Mouse (Mus musculus) left cerebral cortex, adult 18-20 months (tissue): ENCODE results near the gene Epb41l4b. TPM values are rescaled to one million over a fixed set of nuclear protein-coding genes. Genes with fewer than 3 reads are reported as not detected.

Experiments used
- DNase-seq, 2 experiments: peaks; one replicate each; pipeline ENCODE4 v3.0.0; 2021 to 2022; ENCODE audit warnings: low spot score in 2 of 2, mixed read lengths in 1 of 2
- long read RNA-seq, 2 experiments: library from polyadenylated mRNA; stranded (forward); transcript quantifications; one replicate each; pipeline ENCODE4 v2.0.0; 2021
- total RNA-seq, 2 experiments: library from RNA; stranded (reverse); gene quantifications; 2 replicates each; pipeline ENCODE4 v1.2.3; 2021

Gene Epb41l4b
- 10 to 100 TPM; 38.0 to 39.5 TPM for total RNA-seq
- long read RNA-seq, experiment 1, full-length matches to known transcripts, result 6 of 16 reads
- long read RNA-seq, experiment 1, partial matches to known transcripts, result 0 of 16 reads
- long read RNA-seq, experiment 1, other reads (novel, unspliced or antisense), result 10 of 16 reads
- long read RNA-seq, experiment 2, full-length matches to known transcripts, result 1 of 4 reads
- long read RNA-seq, experiment 2, partial matches to known transcripts, result 1 of 4 reads
- long read RNA-seq, experiment 2, other reads (novel, unspliced or antisense), result 2 of 4 reads

GRCm38 (mm10) chr4:57143026-57143937 is at the start of gene Epb41l4b:
Gene Epb41l4b, minus strand, starts transcription at chr4:57143437.
- peak; percentile 83 to 84 for DNase-seq

- no peak for DNase-seq
Measured at GRCm38 (mm10) chr4:57191543-57192283, 48.5 kb upstream of the Epb41l4b start.

GRCm38 (mm10) chr4:57189881-57190280 is 46.6 kb upstream of the Epb41l4b start:
- no peak for DNase-seq

GRCm38 (mm10) chr4:57186035-57186434 is 42.8 kb upstream of the Epb41l4b start:
- no peak for DNase-seq

- no peak for DNase-seq
Measured at GRCm38 (mm10) chr4:57185462-57185861, 42.2 kb upstream of the Epb41l4b start.

- DNase-seq, result no peak
Measured at GRCm38 (mm10) chr4:57183493-57183892, 40.3 kb upstream of the Epb41l4b start.

- DNase-seq, result no peak
Measured at GRCm38 (mm10) chr4:57181538-57181937, 38.3 kb upstream of the Epb41l4b start.

GRCm38 (mm10) chr4:57178881-57179280 is 35.6 kb upstream of the Epb41l4b start:
- no peak for DNase-seq

GRCm38 (mm10) chr4:57175329-57175728 is 32.1 kb upstream of the Epb41l4b start:
- DNase-seq, result no peak

- DNase-seq, result no peak
Measured at GRCm38 (mm10) chr4:57172861-57173260, 29.6 kb upstream of the Epb41l4b start.

- DNase-seq, result peak in 1 of 2 experiments; percentile 7
Measured at GRCm38 (mm10) chr4:57171817-57172216, 28.6 kb upstream of the Epb41l4b start.

- DNase-seq, result no peak
Measured at GRCm38 (mm10) chr4:57168680-57169079, 25.4 kb upstream of the Epb41l4b start.

- DNase-seq, result no peak
Measured at GRCm38 (mm10) chr4:57168277-57168676, 25.0 kb upstream of the Epb41l4b start.

GRCm38 (mm10) chr4:57166922-57167870 is 24.0 kb upstream of the Epb41l4b start:
- no peak for DNase-seq

GRCm38 (mm10) chr4:57165654-57166053 is 22.4 kb upstream of the Epb41l4b start:
- DNase-seq, result no peak

GRCm38 (mm10) chr4:57164578-57165210 is 21.5 kb upstream of the Epb41l4b start:
- no peak for DNase-seq

- no peak for DNase-seq
Measured at GRCm38 (mm10) chr4:57162789-57163722, 19.8 kb upstream of the Epb41l4b start.

- DNase-seq, result no peak
Measured at GRCm38 (mm10) chr4:57160571-57160970, 17.3 kb upstream of the Epb41l4b start.
